Mouse (Mus musculus) ES-E14 (cell line): ENCODE measurements at regions not wholly inside any gene's neighbourhood (a gene's known extent, or its start where the extent isn't known, plus 50 kb on each side); places are given as distances from the start of the nearest gene placed in this dataset.

Experiments
- DNase-seq: peaks from one replicate; pipeline ENCODE4 v3.0.0-alpha.2; 2013; ENCODE audit warnings: low read depth, low spot score
- H3K27ac ChIP-seq: 2 replicates; pipeline ENCODE4 v1.5.1; 2012; ENCODE audit warnings: low read depth, mild to moderate bottlenecking, low read length, moderate library complexity, mixed read lengths; ENCODE audit not compliant: poor library complexity, insufficient read depth, severe bottlenecking
- H3K36me3 ChIP-seq: 2 replicates; pipeline ENCODE4 v1.6.1; 2012; ENCODE audit warnings: mild to moderate bottlenecking, low read length, moderate library complexity, mixed read lengths; ENCODE audit not compliant: control insufficient read depth, poor library complexity, insufficient read depth, severe bottlenecking
- H3K4me1 ChIP-seq, 2 experiments: fragments of 150-350 bp in 1 of 2; sonication (generic) in 1 of 2; 2 replicates each; pipeline ENCODE4 v1.6.1; 2012; ENCODE audit warnings: low read length in 2 of 2, mild to moderate bottlenecking in 1 of 2, mixed read lengths in 1 of 2; ENCODE audit not compliant: control insufficient read depth in 2 of 2, insufficient read depth in 2 of 2, poor library complexity in 1 of 2
- H3K4me3 ChIP-seq, 2 experiments: fragments of 150-350 bp in 1 of 2; sonication (generic) in 1 of 2; 2 replicates each; pipeline ENCODE4 v1.5.1; 2012; ENCODE audit warnings: low read length in 2 of 2, low read depth in 1 of 2, mild to moderate bottlenecking in 1 of 2, mixed read lengths in 1 of 2; ENCODE audit not compliant: insufficient read depth in 1 of 2, poor library complexity in 1 of 2, severe bottlenecking in 1 of 2
- H3K9ac ChIP-seq: 2 replicates; pipeline ENCODE4 v1.6.1; 2012; ENCODE audit warnings: low read depth, mild to moderate bottlenecking, low read length, mixed read lengths; ENCODE audit not compliant: poor library complexity, insufficient read depth, severe bottlenecking
- H3K9me3 ChIP-seq: fragments of 150-350 bp; sonication (generic); 2 replicates; pipeline ENCODE4 v1.6.1; 2012; ENCODE audit warnings: low read depth, mild to moderate bottlenecking, low read length; ENCODE audit not compliant: control insufficient read depth, insufficient read depth
- CHD2 ChIP-seq: IDR thresholded peaks from 2 replicates; pipeline ENCODE4 v1.6.1; 2014; ENCODE audit warnings: mild to moderate bottlenecking, low read depth, low read length, inconsistent platforms
- HCFC1 ChIP-seq: IDR thresholded peaks from 2 replicates; pipeline ENCODE4 v1.6.1; 2012; ENCODE audit warnings: low read length, inconsistent platforms, borderline replicate concordance; ENCODE audit not compliant: insufficient read depth
- MAFK ChIP-seq: IDR thresholded peaks from 2 replicates; pipeline ENCODE4 v1.6.1; 2014; ENCODE audit warnings: mild to moderate bottlenecking, low read depth, low read length, inconsistent platforms; ENCODE audit not compliant: insufficient read depth
- ZC3H11A ChIP-seq: IDR thresholded peaks from 2 replicates; pipeline ENCODE4 v1.6.1; 2012; ENCODE audit warnings: low read depth, mild to moderate bottlenecking, inconsistent platforms, low read length, borderline replicate concordance
- ZNF384 ChIP-seq: IDR thresholded peaks from 2 replicates; pipeline ENCODE4 v1.6.1; 2012; ENCODE audit warnings: low read depth, low read length, inconsistent platforms
- in situ Hi-C, 2 experiments: fragments of 600-800 bp; cut with MboI; formaldehyde crosslinking; loops; one replicate each; pipeline ENCODE4 v1.15.1; 2025; ENCODE audit warnings: low sequenced_read_pairs in 2 of 2, inconsistent platforms in 1 of 2; ENCODE audit not compliant: unreplicated experiment in 2 of 2

DNA sequence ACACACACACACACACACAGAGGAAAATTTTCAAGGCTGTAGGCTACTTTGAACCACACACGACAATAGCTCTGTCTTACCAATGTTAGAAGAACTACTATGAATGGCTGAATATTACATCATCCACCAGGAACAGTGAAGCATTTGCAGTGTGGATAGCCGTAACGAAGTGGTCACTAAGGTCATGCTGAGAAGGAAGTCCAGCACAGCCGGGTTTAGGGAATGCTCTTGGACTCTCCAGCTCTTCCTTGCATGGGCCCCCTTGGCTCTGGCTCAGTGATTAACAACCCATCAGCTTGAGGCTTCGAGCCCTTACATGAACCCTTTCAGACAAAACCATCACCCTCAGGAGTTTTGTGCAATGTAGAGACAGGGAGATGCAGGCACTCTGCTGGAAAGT is 245.3 kb downstream of the Adamts20 start:
- no peak for DNase-seq
- no peak overlapping the region for H3K27ac ChIP-seq
- no peaks in the 10 kb centered on the region for H3K4me1 ChIP-seq
- H3K9ac ChIP-seq: no peak overlapping the region
- no peaks in the 10 kb centered on the region for H3K9me3 ChIP-seq
- in situ Hi-C loops: loop anchor here (25.0 kb wide), 1 partner anchor 633 kb away; the partner anchor contains the start of gene Prickle1 (in 2 of the 2)
- H3K4me3 ChIP-seq: no peak overlapping the region
- TF ChIP-seq MAFK: no peak
- no peak for TF ChIP-seq CHD2
- H3K36me3 ChIP-seq: no peaks in the 10 kb centered on the region

GRCm38 (mm10) chr15:94216703-94217102 is 248.5 kb downstream of the Adamts20 start:
- no peaks in the 10 kb centered on the region for H3K36me3 ChIP-seq
- no peak overlapping the region for H3K9ac ChIP-seq
- no peak for DNase-seq
- H3K4me1 ChIP-seq: no peaks in the 10 kb centered on the region
- TF ChIP-seq HCFC1 (no peak), CHD2 (no peak), MAFK (no peak), ZC3H11A (no peak), ZNF384 (no peak)
- H3K27ac ChIP-seq: no peak overlapping the region
- no peak overlapping the region for H3K4me3 ChIP-seq
- in situ Hi-C loops: loop anchor here (25.0 kb wide), 1 partner anchor 629 kb away; the partner anchor contains the start of gene Prickle1 (in 2 of the 2)
- H3K9me3 ChIP-seq: no peaks in the 10 kb centered on the region

GRCm38 (mm10) chr15:94214440-94214839 is 250.8 kb downstream of the Adamts20 start:
- Histone ChIP-seq H3K36me3 (no peaks in the 10 kb centered on the region), H3K9ac (no peak overlapping the region), H3K4me3 (no peak overlapping the region), H3K27ac (no peak overlapping the region), H3K4me1 (no peaks in the 10 kb centered on the region), H3K9me3 (no peaks in the 10 kb centered on the region)
- in situ Hi-C loops: loop anchor here (25.0 kb wide), 1 partner anchor 627 kb away; the partner anchor contains the start of gene Prickle1 (in 2 of the 2)
- no peak for TF ChIP-seq MAFK
- no peak for TF ChIP-seq ZC3H11A
- TF ChIP-seq ZNF384: no peak
- no peak for TF ChIP-seq CHD2
- no peak for TF ChIP-seq HCFC1
- no peak for DNase-seq

- H3K9me3 ChIP-seq: no peaks in the 10 kb centered on the region
- H3K9ac ChIP-seq: no peak overlapping the region
- no peaks in the 10 kb centered on the region for H3K36me3 ChIP-seq
- H3K4me1 ChIP-seq: no peaks in the 10 kb centered on the region
- TF ChIP-seq MAFK: no peak
- no peak for TF ChIP-seq CHD2
- no peak for TF ChIP-seq HCFC1
- TF ChIP-seq ZC3H11A: peak; percentile 57
- peak; percentile 88 for TF ChIP-seq ZNF384
- no peak overlapping the region for H3K27ac ChIP-seq
- no peak overlapping the region for H3K4me3 ChIP-seq
- in situ Hi-C loops: loop anchor here (25.0 kb wide), 1 partner anchor 626 kb away; the partner anchor contains the start of gene Prickle1 (in 2 of the 2)
- DNase-seq: no peak
Measured at GRCm38 (mm10) chr15:94213393-94213792, 251.8 kb downstream of the Adamts20 start.

DNA sequence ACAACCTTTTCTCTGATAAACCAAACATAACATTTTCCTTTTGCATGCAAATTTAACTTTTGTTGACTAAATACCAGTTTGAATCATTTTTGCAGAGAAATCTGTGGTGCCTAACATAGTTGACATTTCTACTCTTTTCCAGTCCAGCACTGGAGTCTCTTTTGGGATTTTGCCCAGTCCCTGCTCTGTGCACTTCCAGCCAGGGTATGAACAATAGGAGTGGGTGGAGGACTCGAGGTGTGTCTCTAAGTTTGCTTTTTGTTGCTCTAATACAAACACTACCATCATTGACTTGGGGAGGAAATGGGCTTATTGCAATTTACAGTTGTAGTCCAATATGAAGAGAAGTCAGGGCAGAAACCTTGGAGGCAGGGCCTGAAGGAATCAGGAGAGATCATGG is 256.7 kb downstream of the Adamts20 start:
- TF ChIP-seq MAFK (no peak), ZC3H11A (no peak)
- no peak overlapping the region for H3K27ac ChIP-seq
- H3K4me3 ChIP-seq: no peak overlapping the region
- H3K36me3 ChIP-seq: no peaks in the 10 kb centered on the region
- H3K9ac ChIP-seq: no peak overlapping the region
- DNase-seq: no peak
- no peaks in the 10 kb centered on the region for H3K4me1 ChIP-seq
- in situ Hi-C loops: loop anchor here (25.0 kb wide), 1 partner anchor 621 kb away; the partner anchor contains the start of gene Prickle1 (in 2 of the 2)
- no peaks in the 10 kb centered on the region for H3K9me3 ChIP-seq
